Mouse (Mus musculus): ENCODE results near the gene Ctbp2. TPM values are rescaled to one million over a fixed set of nuclear protein-coding genes. Genes with fewer than 3 reads are reported as not detected.
A peak's percentile ranks its signal among the peaks of the same experiment; 100 is the strongest.

Gene Ctbp2
- total RNA-seq, 1 experiment from 2014 or later, result 40.1 TPM

DNA sequence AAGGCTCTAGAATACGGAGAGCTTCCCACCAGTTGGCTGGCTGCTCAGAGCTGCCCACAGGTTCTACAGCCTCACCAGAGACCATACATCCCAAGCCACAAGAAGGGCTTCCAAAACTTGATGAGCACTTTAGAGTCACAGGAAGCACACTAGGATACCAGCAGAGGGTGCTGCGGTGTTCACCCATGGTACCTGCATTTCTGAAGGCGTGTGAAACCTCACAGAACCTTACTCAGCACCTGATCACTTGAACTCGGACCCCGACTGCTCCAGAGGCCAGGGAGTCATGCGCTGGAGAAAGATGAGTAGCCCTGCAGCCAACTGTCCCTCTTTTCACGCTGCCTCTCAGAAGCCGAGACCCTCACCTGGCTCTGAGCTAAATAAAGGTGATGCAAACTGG, 130.0 kb downstream of the Ctbp2 start:
- ATAC-seq (replicated peaks; ENCODE audit: insufficient number of reproducible peaks, low FRiP score, low TSS enrichment, poor library complexity, severe bottlenecking), result no peak

- ATAC-seq (replicated peaks; ENCODE audit: insufficient number of reproducible peaks, low FRiP score, low TSS enrichment, poor library complexity, severe bottlenecking), result no peak
Measured at GRCm38 (mm10) chr7:132992967-132993615, 131.1 kb downstream of the Ctbp2 start.

DNA sequence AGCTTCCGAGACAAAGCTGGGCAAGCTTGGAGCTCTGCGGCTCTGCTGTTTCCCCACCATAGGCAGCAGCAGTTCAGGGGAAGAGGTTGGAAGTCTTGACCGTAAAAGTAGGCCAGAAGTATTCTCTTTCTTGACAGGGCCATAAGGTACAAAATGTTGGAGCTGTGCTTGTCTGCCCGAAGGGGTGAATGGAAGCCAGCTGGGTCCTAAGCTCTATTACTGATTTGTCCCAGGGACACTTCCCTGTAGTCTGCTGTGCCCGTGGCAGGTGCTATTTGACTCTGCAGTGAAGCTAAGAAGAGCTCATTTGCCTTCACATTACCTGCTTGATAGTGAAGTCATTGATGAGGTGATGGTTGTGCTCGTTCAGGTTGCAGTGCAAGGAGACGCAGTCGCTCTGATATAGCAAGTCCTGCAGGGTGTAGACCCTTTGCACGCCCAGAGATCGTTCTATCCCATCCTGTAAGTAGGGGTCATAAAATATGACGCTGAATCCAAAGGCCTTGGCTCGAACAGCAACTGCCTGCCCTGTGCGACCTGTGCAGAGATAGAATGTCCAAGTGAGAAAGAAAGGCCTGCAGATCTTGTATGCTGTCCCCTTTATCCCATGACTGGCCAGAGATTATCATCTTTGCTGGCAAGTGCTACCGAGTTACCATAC, 132.8 kb downstream of the Ctbp2 start:
- ATAC-seq (replicated peaks; ENCODE audit: insufficient number of reproducible peaks, low FRiP score, low TSS enrichment, poor library complexity, severe bottlenecking), result no peak

- no peak for ATAC-seq (replicated peaks; ENCODE audit: insufficient number of reproducible peaks, low FRiP score, low TSS enrichment, poor library complexity, severe bottlenecking)
Measured at GRCm38 (mm10) chr7:132989839-132990238, 134.3 kb downstream of the Ctbp2 start.

DNA sequence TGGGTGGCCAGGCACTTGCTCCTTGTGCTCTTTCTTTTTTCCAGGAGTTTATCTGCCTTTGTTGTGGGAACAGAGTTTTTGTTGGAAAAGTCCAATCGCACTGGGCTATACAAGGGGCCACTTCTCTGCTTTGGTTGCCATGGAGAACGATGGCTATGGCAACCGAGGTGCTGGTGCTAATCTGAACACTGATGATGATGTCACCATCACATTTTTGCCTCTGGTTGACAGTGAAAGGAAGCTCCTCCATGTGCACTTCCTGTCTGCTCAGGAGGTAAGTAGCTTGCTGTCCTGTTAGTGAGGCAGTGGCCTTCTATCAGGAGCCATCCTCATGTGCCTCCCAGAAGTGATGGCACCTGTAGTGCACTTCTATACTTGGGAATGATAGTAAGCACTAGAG, 141.5 kb downstream of the Ctbp2 start:
- peak; percentile 43; the same call in 1 of the 2 replicates for ATAC-seq (replicated peaks; ENCODE audit: insufficient number of reproducible peaks, low FRiP score, low TSS enrichment, poor library complexity, severe bottlenecking)

DNA sequence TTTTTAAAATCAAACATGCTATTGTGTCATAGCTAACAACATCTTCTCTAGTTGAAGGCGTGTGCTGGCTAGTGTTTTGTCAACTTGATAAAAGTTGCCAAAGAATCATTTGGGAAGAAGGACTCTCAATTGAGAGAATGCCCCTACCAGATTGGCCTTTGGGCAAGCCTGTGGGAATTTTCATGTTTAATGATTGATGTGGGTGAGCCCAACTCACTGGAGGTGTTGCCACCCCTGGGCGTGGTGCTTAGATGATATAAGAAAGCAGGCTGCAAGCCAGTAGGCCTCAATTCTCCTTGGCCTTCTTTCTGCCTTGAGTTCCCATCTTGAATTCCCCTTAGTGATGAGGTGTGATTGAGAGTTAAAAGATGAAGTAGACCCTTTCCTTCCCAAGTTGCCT, 146.2 kb downstream of the Ctbp2 start:
- no peak for ATAC-seq (replicated peaks; ENCODE audit: insufficient number of reproducible peaks, low FRiP score, low TSS enrichment, poor library complexity, severe bottlenecking)

DNA sequence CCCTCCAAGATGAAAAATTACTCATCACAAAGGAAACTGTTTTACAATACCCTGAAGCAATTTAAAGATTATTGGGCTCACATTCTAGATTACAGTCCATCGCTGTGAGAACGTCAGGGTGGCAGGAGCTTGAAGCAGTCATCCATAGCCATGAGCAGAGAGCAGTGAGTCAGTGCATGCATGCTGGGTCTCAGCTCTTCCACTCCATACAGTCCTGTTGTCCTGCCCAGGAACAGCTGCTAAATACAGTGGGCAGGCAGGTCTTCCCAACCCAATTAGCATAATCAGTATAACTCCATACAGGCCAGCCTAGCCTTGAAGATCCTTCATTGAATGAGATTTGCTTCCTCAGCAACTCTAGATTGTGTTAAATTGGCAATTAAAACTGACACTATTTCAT, 148.1 kb downstream of the Ctbp2 start:
- no peak for ATAC-seq (replicated peaks; ENCODE audit: insufficient number of reproducible peaks, low FRiP score, low TSS enrichment, poor library complexity, severe bottlenecking)

GRCm38 (mm10) chr7:132972079-132972478, 152.1 kb downstream of the Ctbp2 start:
- ATAC-seq (replicated peaks; ENCODE audit: insufficient number of reproducible peaks, low FRiP score, low TSS enrichment, poor library complexity, severe bottlenecking), result no peak

DNA sequence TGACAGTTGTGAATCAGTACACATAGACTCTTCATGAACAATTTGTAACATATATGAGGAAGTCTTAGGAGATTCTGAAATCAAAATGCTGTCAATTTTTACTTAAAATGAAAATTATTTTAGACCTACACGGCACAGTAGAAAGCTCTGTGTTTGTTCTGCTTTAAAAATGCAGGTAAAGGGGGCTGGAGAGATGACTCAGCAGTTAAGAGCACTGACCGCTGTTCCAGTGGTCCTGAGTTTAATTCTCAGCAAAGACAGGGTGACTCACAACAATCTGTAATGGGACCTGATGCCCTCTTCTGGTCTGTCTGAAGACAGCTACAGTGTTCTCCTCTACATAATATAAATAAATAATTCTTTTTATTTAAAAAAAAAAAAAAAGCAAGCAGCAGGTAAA, 158.4 kb downstream of the Ctbp2 start:
- ATAC-seq (replicated peaks; ENCODE audit: insufficient number of reproducible peaks, low FRiP score, low TSS enrichment, poor library complexity, severe bottlenecking), result no peak

DNA sequence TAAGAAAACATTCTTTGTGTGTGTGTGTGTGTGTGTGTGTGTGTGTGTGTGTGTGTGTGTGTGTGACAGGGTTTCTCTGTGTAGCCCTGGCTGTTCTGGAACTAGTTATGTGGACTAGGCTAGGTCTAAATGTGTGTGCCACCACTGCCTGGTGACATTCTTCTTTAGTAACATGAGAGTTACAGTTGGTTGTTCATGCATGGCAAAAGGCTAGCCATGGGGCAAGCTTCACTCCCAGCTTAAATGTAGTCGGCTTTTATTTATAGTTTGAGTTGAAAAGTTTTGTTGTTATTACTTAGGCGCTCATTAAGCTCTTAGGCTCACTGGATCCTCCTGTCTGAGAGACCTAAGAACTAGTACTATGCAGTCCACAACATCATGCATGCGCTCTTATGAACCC, 159.8 kb downstream of the Ctbp2 start:
- ATAC-seq (replicated peaks; ENCODE audit: insufficient number of reproducible peaks, low FRiP score, low TSS enrichment, poor library complexity, severe bottlenecking), result no peak

GRCm38 (mm10) chr7:132950613-132951012, 173.5 kb downstream of the Ctbp2 start:
- no peak for ATAC-seq (replicated peaks; ENCODE audit: insufficient number of reproducible peaks, low FRiP score, low TSS enrichment, poor library complexity, severe bottlenecking)

GRCm38 (mm10) chr7:132949968-132950367, 174.2 kb downstream of the Ctbp2 start:
- no peak for ATAC-seq (replicated peaks; ENCODE audit: insufficient number of reproducible peaks, low FRiP score, low TSS enrichment, poor library complexity, severe bottlenecking)

DNA sequence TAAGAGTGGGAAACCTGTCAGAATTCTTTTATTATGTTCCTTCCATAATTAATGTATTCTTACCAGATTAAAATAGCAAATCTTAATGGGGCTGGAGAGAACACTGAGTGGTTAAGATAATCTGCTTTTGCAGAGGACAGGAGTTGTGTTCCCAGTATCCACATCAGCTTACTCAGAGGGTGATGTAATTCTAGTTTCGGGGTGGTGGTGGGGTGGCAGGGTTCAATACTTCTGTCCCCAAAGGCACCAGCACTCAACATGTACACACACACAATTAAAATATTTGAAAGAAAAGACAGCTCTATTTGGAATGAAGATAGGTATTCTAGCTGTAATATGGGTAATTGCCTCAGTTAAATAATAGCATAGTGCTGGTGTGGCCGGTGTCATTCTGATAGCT, 183.6 kb downstream of the Ctbp2 start:
- ATAC-seq (replicated peaks; ENCODE audit: insufficient number of reproducible peaks, low FRiP score, low TSS enrichment, poor library complexity, severe bottlenecking), result no peak

DNA sequence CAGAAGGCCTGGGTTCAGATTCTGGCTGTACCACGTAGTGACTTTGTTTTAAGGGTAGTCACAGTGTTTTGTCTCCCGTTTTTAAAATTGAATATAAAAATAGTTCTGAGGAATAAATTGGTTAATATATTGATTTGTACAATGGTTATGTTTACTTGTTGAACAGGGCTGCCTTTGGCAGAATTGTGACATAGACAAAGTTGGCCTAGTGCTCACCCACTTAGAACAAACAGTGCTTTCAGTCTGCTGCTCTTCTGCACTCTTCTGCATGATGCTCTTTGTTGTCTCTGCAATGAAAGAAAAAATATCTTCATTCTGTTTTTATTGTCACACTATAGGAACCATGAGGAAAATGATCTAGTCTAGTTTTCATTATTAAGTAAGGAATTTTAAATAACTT, 185.0 kb downstream of the Ctbp2 start:
- no peak for ATAC-seq (replicated peaks; ENCODE audit: insufficient number of reproducible peaks, low FRiP score, low TSS enrichment, poor library complexity, severe bottlenecking)

Other genes with a start within 250 kb of the Ctbp2 start
- gene Zranb1, start 193.2 kb downstream of the Ctbp2 start, total RNA-seq (2017), result 63.6 to 72.5 TPM (median 67.5 TPM) in 3 replicates
- not detected in 3 replicates for gene Fgfr2, start 1.0 kb downstream of the Ctbp2 start, total RNA-seq (2017)